Mouse (Mus musculus) lung, adult 18-20 months (tissue): ENCODE results near the gene Dnah10.

ENCODE experiments used
- DNase-seq, 2 experiments: peaks; one replicate each; pipeline ENCODE4 v3.0.0; 2022; ENCODE audit warnings: mixed read lengths in 2 of 2

The Dnah10 gene

DNA sequence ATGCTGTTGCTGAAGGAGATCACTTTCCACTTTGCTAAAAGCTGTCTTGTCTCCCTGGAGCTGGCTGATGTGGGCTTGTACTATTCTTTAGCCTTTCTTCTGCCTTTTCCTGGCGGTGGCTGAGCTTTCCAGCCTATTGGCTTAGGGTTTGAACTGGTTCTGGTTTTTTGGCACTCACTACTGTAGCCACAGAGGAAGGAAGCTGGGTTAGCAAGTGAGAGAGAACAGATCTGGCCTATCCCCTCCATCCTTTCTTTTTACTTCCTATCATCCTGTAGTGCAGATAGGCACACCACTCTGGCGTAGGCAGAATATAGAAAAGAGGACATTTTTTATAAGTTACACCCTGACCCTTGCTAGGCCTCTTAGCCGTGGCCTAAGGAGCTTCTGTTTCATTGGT is 148.2 kb downstream of the Dnah10 start:
- no peak for DNase-seq

DNA sequence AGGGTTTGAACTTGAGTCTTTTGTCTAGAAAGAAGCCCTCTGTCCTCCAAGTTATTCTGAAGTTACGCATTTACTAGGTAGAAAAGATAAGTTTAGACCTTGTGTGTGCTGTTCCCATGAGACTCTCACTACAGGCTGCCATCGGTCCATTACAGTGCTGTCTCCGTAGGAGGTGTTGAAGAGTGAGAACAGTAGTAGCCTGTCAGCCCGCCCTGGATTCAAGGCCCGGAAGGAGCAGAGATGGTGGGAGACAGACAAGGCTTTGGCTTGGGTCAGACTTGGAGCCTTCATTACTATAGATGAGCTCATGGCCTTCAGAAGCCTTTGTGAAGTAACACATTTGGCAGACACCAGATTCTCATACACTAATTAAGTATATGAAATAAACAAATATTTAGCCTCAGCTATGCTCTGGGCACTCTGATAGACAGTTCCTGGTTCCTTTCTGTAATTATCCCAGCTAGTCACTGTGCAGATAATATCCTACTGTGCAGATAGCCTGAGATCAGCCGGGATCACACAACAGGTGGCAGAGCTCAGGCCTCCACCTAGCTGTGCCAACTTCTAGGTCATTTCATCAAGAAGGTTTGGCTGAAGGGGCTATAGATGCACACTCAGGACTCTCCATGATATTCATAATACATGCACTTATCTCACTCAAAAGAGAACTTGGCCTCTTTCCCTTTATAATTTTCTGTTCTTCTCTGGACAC is 149.2 kb downstream of the Dnah10 start:
- DNase-seq: no peak

DNA sequence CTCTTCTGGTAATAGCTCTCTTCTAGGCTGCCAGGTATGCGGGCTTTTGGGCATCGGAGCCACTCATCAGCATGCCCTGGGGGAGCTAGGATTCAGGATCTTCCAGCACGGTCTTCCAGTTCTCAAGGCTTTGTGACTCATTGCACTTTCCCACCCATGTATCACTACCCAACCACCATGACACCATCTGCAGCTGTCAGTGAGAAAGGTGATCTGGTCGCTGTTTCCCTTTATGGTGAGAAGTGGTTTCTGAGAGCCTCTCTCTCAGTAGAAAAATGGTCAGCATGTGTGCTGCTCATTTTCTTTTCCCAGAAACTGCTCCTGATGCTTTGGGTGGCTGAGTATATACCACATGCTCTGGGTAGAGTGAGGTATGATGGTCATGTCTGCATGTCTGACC is 154.4 kb downstream of the Dnah10 start:
- DNase-seq: no peak

DNA sequence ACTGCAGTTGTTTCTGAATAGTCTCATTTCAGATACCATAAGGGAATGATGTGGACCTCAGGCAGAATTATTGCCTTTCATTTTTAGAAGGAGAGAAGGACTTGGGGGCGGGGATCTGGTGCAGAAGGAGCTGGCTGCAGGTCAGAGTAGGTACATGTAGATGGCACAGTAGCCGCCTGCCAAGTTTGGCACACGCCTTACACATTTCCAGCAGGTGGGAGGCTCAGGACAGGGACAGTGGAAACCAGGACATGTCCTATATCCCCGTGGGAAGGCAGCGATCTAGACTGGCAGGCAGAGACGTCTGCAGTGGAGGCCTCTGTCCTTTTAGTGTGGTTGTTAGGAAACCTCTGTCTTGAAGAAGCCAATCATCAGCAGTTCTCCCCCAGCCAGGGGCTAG is 154.9 kb downstream of the Dnah10 start:
- DNase-seq: no peak

DNA sequence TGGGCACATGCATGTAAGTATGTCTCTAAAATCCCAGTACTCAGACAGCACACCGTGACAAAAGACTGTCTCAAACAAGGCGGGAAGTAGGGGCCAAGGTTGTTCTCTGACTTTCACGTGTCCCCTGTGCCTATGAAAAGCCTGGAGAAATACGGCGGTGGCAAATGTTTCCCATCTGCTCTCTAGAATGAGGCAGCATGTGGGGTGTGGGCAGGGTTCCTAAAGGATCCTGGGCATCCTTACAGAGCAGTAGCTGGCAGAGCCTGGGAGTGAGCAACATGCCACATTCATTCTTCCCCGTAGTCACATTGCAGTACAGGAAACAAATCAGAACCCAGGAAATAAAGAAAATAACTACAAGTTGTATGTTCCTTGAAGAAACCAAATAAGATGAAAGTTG is 159.0 kb downstream of the Dnah10 start:
- DNase-seq: no peak
